Mouse (Mus musculus) central nervous system, embryonic 18 days (tissue): Measurements from ENCODE around the gene Taar7b. TPM values are rescaled to one million over a fixed set of nuclear protein-coding genes. Genes with fewer than 3 reads are reported as not detected.

Experiments
- polyA plus RNA-seq: library from polyadenylated mRNA; depleted of rRNA; stranded (reverse); fragments of >200 nt; gene quantifications from 2 replicates; pipeline ENCODE4 v1.2.3, GENCODE M21; 2012; rRNA removed

Gene Taar7b
- polyA plus RNA-seq: not detected in 2 replicates

GRCm38 (mm10) chr10:23999639-24000038, at the start of gene Taar7b:
Taar7b (plus strand) TSS chr10:23999939.

GRCm38 (mm10) chr10:23960444-23960915, 39.3 kb upstream of the Taar7b start, which contains the start of gene Taar4:
Taar4 (plus strand) TSS chr10:23960494.

DNA sequence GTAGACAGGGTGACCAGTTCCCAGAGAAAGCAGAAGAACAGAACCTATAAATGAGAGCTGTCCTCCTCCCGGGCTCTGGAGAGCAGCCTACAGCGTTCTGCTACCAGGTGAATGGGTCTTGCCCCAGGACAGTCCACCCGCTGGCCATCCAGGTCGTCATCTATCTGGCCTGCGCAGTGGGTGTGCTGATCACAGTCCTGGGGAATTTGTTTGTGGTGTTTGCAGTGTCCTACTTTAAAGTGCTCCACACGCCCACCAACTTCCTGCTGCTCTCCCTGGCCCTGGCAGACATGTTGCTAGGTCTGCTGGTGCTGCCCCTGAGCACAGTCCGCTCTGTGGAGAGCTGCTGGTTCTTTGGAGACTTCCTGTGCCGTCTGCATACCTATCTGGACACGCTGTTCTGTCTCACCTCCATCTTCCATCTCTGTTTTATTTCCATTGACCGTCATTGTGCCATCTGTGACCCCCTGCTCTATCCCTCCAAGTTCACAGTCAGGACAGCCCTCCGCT, 29.0 kb upstream of the Taar7b start, which contains the start of gene Taar5:
Gene Taar5, plus strand, starts transcription at position 51 of the 510 bp plus-strand sequence.

DNA sequence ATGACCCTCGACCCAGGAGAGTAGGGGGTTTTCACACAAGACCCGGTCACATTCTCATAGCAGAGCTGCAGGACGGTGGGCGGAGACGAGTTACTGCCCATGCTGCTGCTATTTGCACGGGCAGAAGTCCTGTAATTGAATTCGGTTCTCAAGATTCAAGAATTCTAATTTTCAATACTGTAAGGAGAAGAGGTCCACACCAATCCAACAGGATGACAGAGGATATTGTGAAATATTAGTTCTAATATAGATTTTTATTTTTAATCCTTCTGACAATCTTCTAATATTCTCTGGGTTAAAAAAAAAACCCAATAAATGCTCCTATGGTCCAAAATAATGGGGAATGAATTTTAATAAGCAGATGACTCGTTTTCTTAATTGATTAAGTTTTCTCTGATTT, 14.2 kb upstream of the Taar7b start, which contains the start of gene Taar6:
Gene Taar6, minus strand, starts transcription at position 101 of the 400 bp plus-strand sequence.

GRCm38 (mm10) chr10:23993381-23993780, 6.4 kb upstream of the Taar7b start, which contains the start of gene Taar7a:
Taar7a (minus strand) TSS chr10:23993481.

DNA sequence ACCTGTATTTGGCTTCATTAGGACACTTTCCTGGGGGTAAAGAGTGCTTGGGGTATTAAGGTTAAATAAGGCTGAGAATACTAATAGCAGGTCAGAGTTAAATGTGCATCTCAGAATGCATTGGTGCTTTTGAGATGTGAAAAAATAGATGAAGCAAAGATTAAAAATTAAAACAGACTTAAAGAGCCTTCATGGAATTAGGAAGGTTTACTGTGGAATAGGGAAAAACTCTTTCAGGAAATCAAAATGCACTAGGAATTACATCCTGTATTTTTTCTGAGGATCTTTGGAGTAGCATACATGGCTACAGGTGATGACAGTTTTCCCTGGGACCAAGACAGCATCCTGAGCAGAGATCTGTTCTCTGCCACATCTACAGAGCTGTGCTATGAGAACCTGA, 27.2 kb downstream of the Taar7b start, which contains the start of gene Taar7d:
Gene Taar7d, plus strand, starts transcription at position 301 of the 400 bp plus-strand sequence.

DNA sequence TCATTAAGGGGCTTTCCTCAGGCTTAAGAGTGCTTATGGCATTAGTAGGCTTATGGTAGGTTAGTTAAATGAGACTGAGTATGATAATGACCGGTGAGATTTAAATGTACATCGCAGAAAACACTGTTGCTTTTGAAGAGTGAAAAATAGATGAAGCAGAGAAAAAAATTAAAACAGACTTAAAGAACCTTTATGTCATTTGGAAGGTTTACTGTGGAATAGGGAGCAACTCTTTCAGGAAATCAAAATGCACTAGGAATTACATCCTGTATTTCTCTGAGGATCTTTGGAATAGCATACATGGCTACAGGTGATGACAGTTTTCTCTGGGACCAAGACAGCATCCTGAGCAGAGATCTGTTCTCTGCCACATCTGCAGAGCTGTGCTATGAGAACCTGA, 37.6 kb downstream of the Taar7b start, which contains the start of gene Taar7e:
Gene Taar7e, plus strand, starts transcription at position 301 of the 400 bp plus-strand sequence.

GRCm38 (mm10) chr10:24049210-24049609, 49.5 kb downstream of the Taar7b start, which contains the start of gene Taar7f:
Taar7f (plus strand) TSS chr10:24049510.

Other genes starting within 250 kb of the Taar7b start
- 2,797 and 3,188 TPM in 2 replicates for gene Rps12, start 212.7 kb upstream of the Taar7b start, polyA plus RNA-seq
- gene Slc18b1, start 203.0 kb upstream of the Taar7b start, polyA plus RNA-seq: 24.3 and 25.2 TPM in 2 replicates
- gene Vnn3, start 148.5 kb upstream of the Taar7b start, polyA plus RNA-seq: 0.06 and 0.07 TPM in 2 replicates
- gene Vnn1, start 105.3 kb upstream of the Taar7b start, polyA plus RNA-seq: 0.44 and 0.58 TPM in 2 replicates
- not detected in 2 replicates for gene Taar1, start 79.6 kb upstream of the Taar7b start, polyA plus RNA-seq
- not detected in 2 replicates for gene Taar2, start 61.4 kb upstream of the Taar7b start, polyA plus RNA-seq
- not detected in 2 replicates for gene Taar3, start 50.4 kb upstream of the Taar7b start, polyA plus RNA-seq
- gene Taar4, start 39.4 kb upstream of the Taar7b start, polyA plus RNA-seq: not detected in 2 replicates
- gene Taar5, start 29.2 kb upstream of the Taar7b start, polyA plus RNA-seq: 0.13 and 0.16 TPM in 2 replicates
- gene Taar6, start 14.3 kb upstream of the Taar7b start, polyA plus RNA-seq: not detected in 2 replicates
- not detected in 2 replicates for gene Taar7a, start 6.5 kb upstream of the Taar7b start, polyA plus RNA-seq
- not detected in 2 replicates for gene Taar7d, start 27.3 kb downstream of the Taar7b start, polyA plus RNA-seq
- not detected in 2 replicates for gene Taar7e, start 37.7 kb downstream of the Taar7b start, polyA plus RNA-seq
- not detected in 2 replicates for gene Taar7f, start 49.6 kb downstream of the Taar7b start, polyA plus RNA-seq
- not detected in 2 replicates for gene Taar8a, start 76.6 kb downstream of the Taar7b start, polyA plus RNA-seq
- gene Taar8b, start 92.4 kb downstream of the Taar7b start, polyA plus RNA-seq: not detected in 2 replicates
- not detected in 2 replicates for gene Taar8c, start 102.0 kb downstream of the Taar7b start, polyA plus RNA-seq
- gene Taar9, start 109.6 kb downstream of the Taar7b start, polyA plus RNA-seq: not detected in 2 replicates
- gene Stx7, start 149.4 kb downstream of the Taar7b start, polyA plus RNA-seq: 256 and 279 TPM in 2 replicates
- 2.8 and 3.5 TPM in 2 replicates for gene Moxd1, start 223.6 kb downstream of the Taar7b start, polyA plus RNA-seq